Mouse (Mus musculus): Measurements from ENCODE around the gene Sdcbp2. TPM values are rescaled to one million over a fixed set of nuclear protein-coding genes. Genes with fewer than 3 reads are reported as not detected.
A peak's percentile ranks its signal among the peaks of the same experiment; 100 is the strongest.

Sdcbp2 gene
- 0.25 and 1.6 TPM in 2 replicates for total RNA-seq (2017)

DNA sequence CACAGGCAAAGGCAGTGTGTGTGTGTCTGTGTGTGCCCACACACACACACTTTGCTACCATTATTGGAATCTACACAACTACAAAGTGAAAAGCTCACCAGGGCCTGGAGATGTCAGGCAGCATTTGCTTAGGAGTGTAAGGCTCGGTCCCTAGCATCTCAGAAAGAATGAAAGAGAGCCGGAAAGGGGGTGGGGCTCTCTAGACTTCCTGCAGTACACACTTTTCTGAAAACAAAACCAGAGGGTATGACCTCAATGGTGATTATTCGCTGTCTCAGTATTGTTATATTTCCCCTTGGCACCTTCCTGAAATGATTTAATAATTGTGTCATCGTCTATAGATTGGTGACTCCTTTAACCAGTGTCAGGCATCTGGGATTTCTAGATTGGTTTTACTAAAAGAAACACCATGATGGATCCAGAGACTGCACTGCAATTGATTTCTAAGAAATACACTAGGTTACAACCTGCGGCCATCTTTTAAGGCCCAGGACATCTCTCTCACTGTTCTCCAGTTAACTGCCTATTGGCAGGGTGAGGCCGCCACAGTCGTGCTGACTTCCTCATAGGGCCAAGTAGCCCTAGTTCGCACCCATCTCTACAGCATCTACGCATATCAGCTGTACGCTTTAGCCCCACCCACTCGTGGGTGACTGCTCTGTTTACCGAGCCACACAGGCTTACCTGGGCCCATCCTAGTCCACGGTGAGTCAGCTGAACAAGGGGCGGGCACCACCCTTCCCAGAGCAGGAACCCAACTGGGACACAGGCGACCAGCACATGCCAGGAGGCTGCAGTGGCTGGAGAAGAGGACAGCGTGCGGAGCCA lies at the start of gene Sdcbp2:
Gene Sdcbp2, plus strand, starts transcription at position 750 of the 828 bp plus-strand sequence.
- no peak for ATAC-seq (ENCODE audit: extremely low read depth, insufficient number of reproducible peaks, low FRiP score, poor library complexity, severe bottlenecking)

DNA sequence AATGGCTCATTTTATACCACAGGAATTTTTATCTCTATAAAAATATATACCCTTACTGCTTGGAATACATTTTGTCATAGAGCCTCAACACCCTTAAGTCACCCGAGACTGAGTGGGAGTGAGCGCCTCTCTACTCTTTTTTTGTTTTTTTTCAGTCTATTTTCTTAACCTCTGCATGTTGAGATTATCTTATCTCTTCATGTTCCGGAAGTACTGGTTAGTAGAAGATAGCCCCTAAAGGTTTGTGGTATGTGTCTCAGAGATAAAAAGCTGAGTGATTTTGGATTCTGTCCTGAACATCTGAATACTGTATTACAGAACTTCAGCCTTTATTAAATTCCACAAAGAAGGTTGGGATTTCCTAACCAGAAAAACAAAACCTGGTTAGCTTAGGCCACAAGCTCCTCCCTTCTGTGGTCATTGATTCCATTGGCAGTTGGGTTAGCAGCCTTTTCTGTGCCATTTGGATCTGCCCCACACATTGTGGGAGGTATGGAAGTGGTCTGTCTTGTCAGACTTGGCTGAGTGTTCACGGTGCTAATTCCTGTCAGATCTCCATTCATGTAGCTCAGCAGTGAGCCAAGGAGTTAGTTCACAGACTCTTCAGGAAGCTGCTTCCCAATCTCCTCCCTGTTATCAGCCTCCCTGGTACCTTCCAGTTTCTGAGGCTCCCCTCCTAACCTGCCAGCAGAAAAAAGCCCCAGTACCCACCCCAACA lies 47.9 kb upstream of the Sdcbp2 start:
- no peak for ATAC-seq (ENCODE audit: extremely low read depth, insufficient number of reproducible peaks, low FRiP score, poor library complexity, severe bottlenecking)

DNA sequence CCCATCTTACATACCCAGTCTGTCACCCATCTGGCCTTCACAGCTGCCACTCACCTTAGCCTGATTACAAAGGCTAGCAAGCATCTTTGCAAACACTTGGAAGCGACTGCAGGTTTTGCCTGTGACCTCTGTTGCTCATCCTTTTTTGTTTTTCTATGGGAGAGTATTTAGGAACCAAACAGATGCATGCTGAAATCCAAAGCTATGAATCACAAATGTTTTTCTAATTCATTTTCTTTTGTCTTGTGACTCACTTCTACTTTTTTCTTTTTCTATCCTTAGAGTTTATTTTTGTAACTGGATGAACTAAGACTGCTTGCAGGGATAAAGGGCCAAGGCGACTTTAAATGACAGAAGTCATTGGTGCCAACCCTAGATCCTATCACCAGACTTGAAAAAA lies 46.9 kb upstream of the Sdcbp2 start:
- ATAC-seq (ENCODE audit: extremely low read depth, insufficient number of reproducible peaks, low FRiP score, poor library complexity, severe bottlenecking): no peak

DNA sequence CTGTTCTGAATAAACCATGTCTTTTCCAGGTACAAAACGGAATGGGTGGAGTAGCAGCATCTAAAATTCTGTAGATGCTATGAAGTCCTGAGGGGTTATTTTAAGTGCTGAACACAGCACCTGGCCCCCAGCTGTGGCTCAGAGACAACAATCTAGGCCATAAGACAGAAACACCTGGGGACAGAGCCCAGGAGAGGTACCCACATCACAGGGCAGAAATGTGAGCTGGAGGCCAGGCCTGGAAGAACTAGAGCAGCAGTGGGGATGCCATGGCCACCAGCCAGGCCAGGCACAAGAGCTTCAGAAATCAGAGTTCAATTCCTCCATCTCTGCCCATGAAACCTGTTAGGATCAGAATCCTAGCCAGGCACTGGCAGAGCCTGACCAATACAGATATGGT lies 44.4 kb upstream of the Sdcbp2 start:
- ATAC-seq (ENCODE audit: extremely low read depth, insufficient number of reproducible peaks, low FRiP score, poor library complexity, severe bottlenecking): no peak

DNA sequence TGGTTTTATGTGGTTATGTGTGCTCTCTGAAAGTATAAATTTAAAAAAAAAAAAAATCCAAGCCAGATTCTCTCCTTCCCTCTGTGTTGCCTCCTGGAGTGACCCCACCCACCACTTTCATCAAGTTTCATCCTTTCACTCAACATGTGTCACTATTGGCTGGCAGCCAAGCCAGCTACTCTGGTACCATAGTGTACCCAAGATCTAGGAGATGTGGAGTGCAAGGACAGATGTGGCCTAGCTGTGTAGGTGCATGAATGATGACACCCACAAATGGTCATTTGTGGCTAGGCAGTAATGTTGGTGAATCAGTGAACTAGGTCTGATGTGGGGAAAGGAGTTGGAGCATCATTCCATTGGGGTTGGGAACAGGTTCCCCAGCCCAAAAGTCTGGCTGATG lies 43.3 kb upstream of the Sdcbp2 start:
- no peak for ATAC-seq (ENCODE audit: extremely low read depth, insufficient number of reproducible peaks, low FRiP score, poor library complexity, severe bottlenecking)

DNA sequence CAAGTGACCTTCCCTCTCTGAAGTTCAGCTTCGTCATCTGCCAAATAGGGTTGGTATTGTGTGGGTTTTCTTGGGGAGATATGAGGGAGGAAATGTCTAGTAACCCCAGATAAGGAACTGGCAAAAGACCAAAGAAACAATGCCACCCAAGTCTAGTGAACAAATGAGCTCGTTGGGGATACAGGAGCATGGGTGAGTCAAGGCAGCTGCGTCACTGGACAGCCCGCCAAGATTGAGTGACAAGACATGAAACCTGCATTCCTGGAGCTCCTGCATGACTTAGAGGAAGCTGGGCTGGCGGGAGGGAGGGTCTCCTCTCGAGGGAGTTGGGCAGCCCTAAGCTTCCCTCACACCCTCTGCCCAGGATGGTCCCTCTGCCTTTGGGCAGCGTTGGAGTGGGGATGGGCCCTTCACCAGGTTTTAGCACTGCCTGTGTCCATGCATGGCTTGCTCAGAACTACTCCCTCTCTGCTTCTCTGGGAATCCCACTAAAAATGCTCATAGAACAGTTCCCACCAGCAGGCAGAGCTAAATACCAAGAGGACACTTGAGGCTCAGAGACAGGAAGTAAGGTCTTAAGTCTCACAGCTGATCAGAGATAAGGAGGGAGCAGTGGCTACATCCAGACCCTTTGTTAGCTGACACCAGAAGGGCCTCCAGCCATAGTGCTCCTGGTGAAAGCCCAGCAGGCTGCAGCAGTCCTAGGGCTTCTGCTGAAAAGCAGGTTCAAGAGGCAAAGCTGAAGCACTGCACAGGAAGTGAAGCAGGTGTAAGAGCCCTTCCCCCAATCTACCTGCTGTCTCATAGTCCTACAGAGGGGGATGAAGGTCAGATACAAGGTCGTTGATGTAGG lies 41.8 kb upstream of the Sdcbp2 start:
- ATAC-seq (ENCODE audit: extremely low read depth, insufficient number of reproducible peaks, low FRiP score, poor library complexity, severe bottlenecking): no peak

DNA sequence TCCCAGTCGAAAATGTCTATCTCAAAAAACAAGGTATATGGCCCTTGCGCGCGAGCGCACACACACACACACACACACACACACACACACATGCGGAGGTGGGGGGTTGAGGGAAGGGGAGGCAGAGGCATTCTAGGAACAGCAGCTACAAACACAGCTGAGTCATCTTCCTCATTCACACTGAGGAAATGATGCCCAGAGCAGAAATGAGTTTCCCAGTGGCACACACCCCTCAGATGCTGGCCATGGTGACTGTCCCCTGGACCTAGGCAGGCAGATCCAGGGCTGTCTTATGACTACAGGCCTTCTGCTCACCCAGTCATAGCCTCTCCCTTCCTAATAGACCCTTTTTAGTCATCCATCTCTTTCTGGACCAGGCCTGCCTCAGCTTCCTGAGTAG lies 38.8 kb upstream of the Sdcbp2 start:
- ATAC-seq (ENCODE audit: extremely low read depth, insufficient number of reproducible peaks, low FRiP score, poor library complexity, severe bottlenecking): peak; percentile 40; the same call in 1 of the 2 replicates

DNA sequence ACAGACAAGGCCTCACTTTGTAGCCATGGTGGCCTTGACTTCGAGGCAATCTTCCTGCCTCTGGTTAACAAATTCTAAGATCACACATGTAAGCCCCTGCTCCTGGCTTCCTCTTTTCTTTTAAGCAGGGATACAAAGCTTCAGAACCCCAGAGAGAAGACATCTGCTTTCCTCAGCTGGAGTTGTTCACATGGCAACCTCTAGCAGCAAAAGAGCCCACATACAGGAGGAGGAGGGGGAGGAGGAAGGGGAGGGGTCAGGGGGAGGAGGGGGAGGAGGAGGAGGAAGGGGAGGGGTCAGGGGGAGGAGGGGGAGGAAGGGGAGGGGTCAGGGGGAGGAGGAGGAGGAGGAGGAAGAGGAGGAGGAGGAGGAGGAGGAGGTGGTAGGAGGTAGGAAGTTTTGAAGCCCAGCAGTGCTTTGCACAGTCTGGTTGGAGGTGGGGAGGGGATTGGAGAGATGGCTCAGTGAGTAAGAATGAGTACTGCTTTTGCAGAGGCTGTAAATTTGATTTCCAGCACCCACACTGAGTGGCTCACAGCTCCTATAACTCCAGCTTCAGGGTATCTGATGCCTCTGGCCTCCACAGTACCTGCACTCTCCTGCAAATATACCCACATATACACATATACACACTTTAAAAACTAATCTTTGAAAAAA lies 36.3 kb upstream of the Sdcbp2 start:
- no peak for ATAC-seq (ENCODE audit: extremely low read depth, insufficient number of reproducible peaks, low FRiP score, poor library complexity, severe bottlenecking)

DNA sequence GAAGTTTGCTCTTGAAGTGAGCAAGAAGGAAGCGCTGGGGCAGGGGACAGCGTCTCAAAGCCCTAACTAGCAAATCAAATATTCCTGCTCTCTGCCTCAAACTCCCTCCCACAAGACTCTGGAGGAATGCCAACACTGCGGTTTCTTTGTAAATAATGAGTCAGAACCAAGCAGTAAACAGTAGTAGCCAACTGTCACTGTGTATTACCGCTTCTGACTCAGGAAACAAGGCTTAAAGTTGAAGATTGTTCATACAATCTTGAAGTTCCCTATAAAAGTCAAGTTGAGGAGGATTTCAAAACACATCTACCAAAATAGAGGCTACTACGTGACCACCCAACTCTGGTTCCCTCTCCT lies 35.8 kb upstream of the Sdcbp2 start:
- ATAC-seq (ENCODE audit: extremely low read depth, insufficient number of reproducible peaks, low FRiP score, poor library complexity, severe bottlenecking): 0 out of 2 replicates have a peak, but pooled peaks have one; percentile 21

DNA sequence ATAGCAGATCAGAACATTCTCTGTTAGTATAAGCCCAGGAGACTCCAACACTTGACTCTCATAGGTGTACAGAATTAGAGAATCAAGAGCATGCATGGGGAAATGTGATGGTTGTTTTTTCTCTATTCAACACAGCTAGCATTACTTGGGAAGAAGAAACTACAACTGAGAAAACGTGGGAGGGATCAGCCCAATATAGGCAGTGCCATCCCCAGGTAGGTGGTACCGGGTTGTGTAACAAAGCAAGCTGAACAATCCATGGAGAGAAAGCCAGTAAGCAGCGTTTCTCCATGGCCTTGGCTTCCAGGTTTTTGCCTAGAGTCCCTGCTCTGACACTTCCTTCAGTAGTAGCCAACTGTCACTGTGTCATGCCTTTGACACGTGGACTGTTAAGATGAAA lies 33.8 kb upstream of the Sdcbp2 start:
- ATAC-seq (ENCODE audit: extremely low read depth, insufficient number of reproducible peaks, low FRiP score, poor library complexity, severe bottlenecking): no peak

DNA sequence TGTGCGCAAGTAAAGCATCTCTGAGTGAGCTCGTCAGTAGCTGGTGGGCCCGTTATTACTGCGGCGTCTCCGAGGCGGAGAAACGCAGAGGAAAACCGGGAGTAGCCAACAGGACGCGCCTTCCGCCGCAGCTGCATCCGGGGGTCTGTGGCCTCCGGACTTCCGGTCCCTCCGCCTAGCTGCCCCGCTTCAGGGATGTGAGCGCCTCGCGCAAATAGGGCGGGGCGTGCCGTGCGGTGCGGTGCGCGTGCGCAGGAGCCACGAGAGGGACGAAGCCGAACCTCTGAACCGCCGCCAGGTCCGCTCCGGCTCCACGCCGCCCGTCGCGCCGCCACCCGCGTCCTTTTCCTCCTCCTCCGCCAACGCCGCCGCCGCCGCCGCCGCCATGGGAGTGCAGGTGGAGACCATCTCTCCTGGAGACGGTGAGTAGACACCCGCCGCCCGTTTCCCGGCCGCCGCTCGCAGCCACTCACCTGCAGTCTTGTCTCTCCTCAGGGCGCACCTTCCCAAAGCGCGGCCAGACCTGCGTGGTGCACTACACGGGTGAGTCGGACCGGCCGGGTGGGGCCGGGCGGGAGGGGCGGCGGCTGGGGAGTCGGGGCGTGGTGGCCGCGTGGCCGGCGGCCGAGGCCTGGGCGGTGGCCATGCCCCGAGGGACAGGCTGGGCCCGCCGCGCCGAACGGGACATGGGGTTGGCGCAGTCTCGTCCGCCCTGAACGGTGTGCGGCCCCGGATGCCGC lies 29.9 kb upstream of the Sdcbp2 start, which contains the start of gene Fkbp1a:
Gene Fkbp1a, plus strand, starts transcription at position 161 of the 740 bp plus-strand sequence.
- ATAC-seq (ENCODE audit: extremely low read depth, insufficient number of reproducible peaks, low FRiP score, poor library complexity, severe bottlenecking): peak; percentile 81

DNA sequence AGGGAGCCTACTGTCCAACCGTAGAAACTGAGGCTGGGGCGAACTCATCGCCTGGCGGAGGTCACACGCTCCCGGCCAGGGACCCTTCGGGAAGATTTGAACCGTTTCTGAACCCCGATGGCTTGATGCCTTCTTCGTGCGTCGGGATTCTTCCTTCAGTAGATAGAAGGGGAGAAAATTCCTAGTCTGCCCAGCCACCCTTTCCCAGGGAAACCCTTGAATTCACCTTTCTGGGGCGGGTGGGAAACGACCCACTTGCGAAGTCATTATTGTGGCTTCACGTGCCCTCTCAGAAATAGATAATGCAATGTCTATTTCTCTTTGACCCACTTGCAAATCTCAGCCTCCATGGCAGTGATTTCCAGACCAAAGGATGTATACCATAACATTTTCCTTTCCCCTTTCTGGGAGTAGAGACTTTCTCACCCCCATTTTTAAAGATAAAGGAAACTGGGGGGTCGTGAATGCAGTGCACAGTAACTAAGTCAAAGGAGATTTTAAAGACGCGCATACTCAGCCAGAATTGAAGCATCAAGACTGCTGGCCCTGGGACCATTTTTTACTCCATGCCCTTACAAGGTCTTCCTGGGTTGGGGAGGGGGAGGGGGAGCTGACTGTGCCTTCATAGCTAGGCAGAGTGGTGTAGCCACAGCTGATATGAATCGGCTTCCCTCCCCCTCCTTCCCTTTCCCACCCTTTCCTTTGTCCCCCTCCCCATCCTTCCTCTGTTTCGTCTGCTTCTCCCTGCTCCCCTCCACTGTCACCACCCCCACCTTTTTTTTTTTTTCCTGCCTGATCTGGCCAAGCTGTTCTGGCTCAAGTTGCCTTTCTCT lies 29.1 kb upstream of the Sdcbp2 start:
- no peak for ATAC-seq (ENCODE audit: extremely low read depth, insufficient number of reproducible peaks, low FRiP score, poor library complexity, severe bottlenecking)

DNA sequence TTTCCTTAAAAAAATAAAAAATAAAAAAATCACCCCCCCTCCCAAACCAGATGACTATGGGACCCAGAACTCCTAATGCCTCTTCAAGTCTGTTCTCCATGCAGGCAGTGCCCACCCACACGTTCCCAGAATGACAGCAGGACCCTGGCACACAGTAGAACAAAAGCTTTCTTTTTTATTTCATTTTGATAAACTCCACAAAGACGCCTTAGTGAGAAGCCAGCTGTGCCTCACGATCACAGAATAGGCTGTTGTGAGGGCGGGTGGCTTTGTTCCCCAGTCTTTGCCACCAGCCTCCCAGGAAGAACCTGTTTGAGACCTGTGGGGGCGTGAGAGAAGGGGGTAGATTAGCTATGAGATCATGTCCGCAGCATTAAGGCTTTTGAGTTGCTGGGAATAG lies 27.7 kb upstream of the Sdcbp2 start:
- ATAC-seq (ENCODE audit: extremely low read depth, insufficient number of reproducible peaks, low FRiP score, poor library complexity, severe bottlenecking): no peak

DNA sequence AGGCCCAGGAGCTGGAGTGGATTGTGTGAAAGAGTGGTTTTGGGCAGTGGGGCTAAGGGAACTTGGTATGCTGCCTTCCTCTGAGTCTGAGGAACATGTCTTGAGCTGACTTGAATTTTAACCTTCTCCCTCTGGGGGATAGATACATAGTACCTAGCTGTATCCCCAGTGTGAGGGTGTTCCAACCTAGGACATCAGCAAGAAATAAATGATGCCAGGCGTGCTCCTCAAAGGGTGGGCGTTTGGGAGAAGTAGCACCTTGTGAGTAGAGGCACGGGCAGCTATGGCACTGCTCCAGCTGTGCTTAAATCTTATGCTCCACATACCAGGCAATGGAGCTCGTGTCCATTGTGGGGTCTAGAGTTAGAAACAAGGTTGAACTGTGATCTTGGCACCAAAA lies 25.9 kb upstream of the Sdcbp2 start:
- no peak for ATAC-seq (ENCODE audit: extremely low read depth, insufficient number of reproducible peaks, low FRiP score, poor library complexity, severe bottlenecking)

DNA sequence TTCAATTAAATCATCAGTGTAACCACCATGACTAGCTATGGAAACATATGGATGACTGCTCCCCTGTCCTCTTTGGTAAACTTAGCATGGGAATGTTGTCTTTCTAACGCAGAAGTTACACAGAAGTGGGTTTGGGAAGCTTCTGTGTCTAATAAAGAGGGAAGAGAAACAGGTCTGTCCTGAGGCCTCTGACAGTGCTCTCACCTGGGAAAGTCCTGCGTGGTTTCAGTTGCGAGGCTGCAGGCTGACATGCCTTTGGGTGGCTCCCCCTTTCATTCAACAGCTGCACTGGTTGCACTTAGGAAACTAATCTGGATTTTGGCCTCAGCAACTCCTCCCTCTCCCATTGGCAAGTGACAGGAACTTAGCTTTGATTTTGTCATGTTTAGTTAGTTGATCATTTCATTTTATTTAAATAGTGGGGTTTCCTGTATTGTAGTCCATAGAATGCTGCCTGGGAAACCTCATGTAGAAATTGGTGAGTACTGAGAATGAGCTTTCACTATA lies 22.8 kb upstream of the Sdcbp2 start:
- ATAC-seq (ENCODE audit: extremely low read depth, insufficient number of reproducible peaks, low FRiP score, poor library complexity, severe bottlenecking): no peak

DNA sequence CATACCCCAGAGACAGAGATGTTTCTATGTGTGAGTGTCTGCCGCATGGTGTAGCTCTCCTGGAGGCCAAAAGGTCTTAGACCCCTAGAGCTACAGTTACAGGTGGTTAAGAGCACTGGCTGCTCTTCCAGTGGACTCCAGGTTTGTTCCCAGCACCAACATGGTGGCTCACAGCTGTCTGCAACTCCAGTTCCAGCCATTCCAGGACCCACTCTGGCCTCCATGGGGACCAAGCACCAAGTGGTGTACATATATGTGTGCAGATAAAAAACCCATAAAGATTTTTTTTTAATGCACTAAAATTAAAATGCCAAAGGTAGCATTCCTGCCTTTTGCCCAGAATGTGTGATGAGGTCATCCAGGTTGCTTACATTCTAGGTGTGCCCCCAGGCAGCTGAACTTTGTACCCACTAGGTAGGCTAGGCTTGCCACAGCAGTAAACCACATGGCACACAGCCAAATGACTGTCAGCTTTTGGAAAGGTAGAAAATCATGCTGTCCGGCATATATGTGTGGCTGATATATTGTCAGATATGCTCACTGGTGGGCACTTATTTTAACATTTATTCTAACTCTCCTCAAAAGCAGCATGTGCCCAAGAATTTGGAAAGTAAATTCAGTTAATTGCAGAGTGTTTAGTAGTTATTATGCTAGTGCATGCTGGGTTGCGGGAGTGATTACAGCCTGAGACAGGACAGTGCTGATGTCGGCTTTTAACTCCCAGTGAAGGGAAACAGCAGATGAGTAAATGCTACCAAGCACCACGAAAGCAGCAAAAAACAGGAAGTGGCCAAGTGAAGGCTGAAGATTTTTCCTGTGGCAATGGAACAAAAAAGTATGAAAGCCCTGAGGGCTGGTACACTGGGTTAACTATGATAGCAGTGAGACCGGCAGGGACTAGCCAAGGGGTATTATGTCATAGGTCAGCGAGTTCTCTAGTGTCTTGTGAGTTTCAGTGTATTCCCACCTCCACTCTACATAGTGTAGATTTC lies 9.2 kb upstream of the Sdcbp2 start:
- no peak for ATAC-seq (ENCODE audit: extremely low read depth, insufficient number of reproducible peaks, low FRiP score, poor library complexity, severe bottlenecking)
